Mouse (Mus musculus): Measurements from ENCODE around the gene Vat1.
"Not testable (repeated sequence)": the region's sequence is repeated elsewhere in the genome, so short reads cannot be mapped to it uniquely, and the experiment has no call there.

The Vat1 gene

GRCm38 (mm10) chr11:101465869-101466551 lies at the start of gene Vat1:
TSS of gene Vat1 (minus strand) at chr11:101466230.
- peak; percentile 35 to 36 for DNase-seq (ENCODE audit: low read depth in 2 of 2, low spot score in 2 of 2)

GRCm38 (mm10) chr11:101507090-101507489 lies 41.1 kb upstream of the Vat1 start:
- DNase-seq (ENCODE audit: low read depth in 2 of 2, low spot score in 2 of 2) = no peak

- no peak for DNase-seq (ENCODE audit: low read depth in 2 of 2, low spot score in 2 of 2)
Observed at GRCm38 (mm10) chr11:101506269-101506780, 40.3 kb upstream of the Vat1 start.

- no peak for DNase-seq (ENCODE audit: low read depth in 2 of 2, low spot score in 2 of 2)
Observed at GRCm38 (mm10) chr11:101486126-101486525, 20.1 kb upstream of the Vat1 start.

- DNase-seq (ENCODE audit: low read depth in 2 of 2, low spot score in 2 of 2) = no peak
Observed at GRCm38 (mm10) chr11:101485509-101486028, 19.5 kb upstream of the Vat1 start.

GRCm38 (mm10) chr11:101484814-101485213 lies 18.8 kb upstream of the Vat1 start:
- DNase-seq (ENCODE audit: low read depth in 2 of 2, low spot score in 2 of 2) = no peak

GRCm38 (mm10) chr11:101484245-101484644 lies 18.2 kb upstream of the Vat1 start:
- DNase-seq (ENCODE audit: low read depth in 2 of 2, low spot score in 2 of 2) = no peak

- DNase-seq (ENCODE audit: low read depth in 2 of 2, low spot score in 2 of 2) = no peak
Observed at GRCm38 (mm10) chr11:101483804-101484203, 17.8 kb upstream of the Vat1 start.

- no peak for DNase-seq (ENCODE audit: low read depth in 2 of 2, low spot score in 2 of 2)
Observed at GRCm38 (mm10) chr11:101480912-101481311, 14.9 kb upstream of the Vat1 start.

GRCm38 (mm10) chr11:101479171-101479635 lies 13.2 kb upstream of the Vat1 start:
- no peak for DNase-seq (ENCODE audit: low read depth in 2 of 2, low spot score in 2 of 2)

- no peak for DNase-seq (ENCODE audit: low read depth in 2 of 2, low spot score in 2 of 2)
Observed at GRCm38 (mm10) chr11:101477552-101478211, 11.7 kb upstream of the Vat1 start.

GRCm38 (mm10) chr11:101477194-101477551 lies 11.1 kb upstream of the Vat1 start:
- no peak for DNase-seq (ENCODE audit: low read depth in 2 of 2, low spot score in 2 of 2)

- not testable (repeated sequence) for DNase-seq (ENCODE audit: low read depth in 2 of 2, low spot score in 2 of 2)
Observed at GRCm38 (mm10) chr11:101476361-101476760, 10.3 kb upstream of the Vat1 start.

- no peak for DNase-seq (ENCODE audit: low read depth in 2 of 2, low spot score in 2 of 2)
Observed at GRCm38 (mm10) chr11:101474298-101474697, 8.3 kb upstream of the Vat1 start.

- DNase-seq (ENCODE audit: low read depth in 2 of 2, low spot score in 2 of 2) = not testable (repeated sequence)
Observed at GRCm38 (mm10) chr11:101473686-101474085, 7.7 kb upstream of the Vat1 start.

- DNase-seq (ENCODE audit: low read depth in 2 of 2, low spot score in 2 of 2) = no peak
Observed at GRCm38 (mm10) chr11:101472336-101472735, 6.3 kb upstream of the Vat1 start.

- no peak for DNase-seq (ENCODE audit: low read depth in 2 of 2, low spot score in 2 of 2)
Observed at GRCm38 (mm10) chr11:101471926-101472325, 5.9 kb upstream of the Vat1 start.

- no peak for DNase-seq (ENCODE audit: low read depth in 2 of 2, low spot score in 2 of 2)
Observed at GRCm38 (mm10) chr11:101470206-101470605, 4.2 kb upstream of the Vat1 start.

GRCm38 (mm10) chr11:101469155-101469554 lies 3.1 kb upstream of the Vat1 start:
- no peak for DNase-seq (ENCODE audit: low read depth in 2 of 2, low spot score in 2 of 2)

GRCm38 (mm10) chr11:101468731-101469130 lies 2.7 kb upstream of the Vat1 start:
- DNase-seq (ENCODE audit: low read depth in 2 of 2, low spot score in 2 of 2) = no peak

GRCm38 (mm10) chr11:101468263-101468688 lies 2.2 kb upstream of the Vat1 start:
- DNase-seq (ENCODE audit: low read depth in 2 of 2, low spot score in 2 of 2) = no peak

All from CD8-positive naive resting alpha-beta T cell, adult 2 months (primary cell).